Mouse (Mus musculus) embryonic facial prominence, embryonic 15.5 days (tissue): ENCODE data around the gene 2210017I01Rik. TPM values are rescaled to one million over a fixed set of nuclear protein-coding genes. Genes with fewer than 3 reads are reported as not detected.

Source experiments
- polyA plus RNA-seq: library from polyadenylated mRNA; unstranded; fragments of >200 nt; fragmentation: Nextera tagmentation; extraction: Ambion mirVana; gene quantifications from 2 replicates; pipeline ENCODE4 v1.2.1, GENCODE M21; 2015

Gene 2210017I01Rik
- polyA plus RNA-seq, 1 experiment from 2014 or later = 0.89 TPM

Other genes with a start within 250 kb of the 2210017I01Rik start
- gene Sprr2f, start 242.3 kb downstream of the 2210017I01Rik start, polyA plus RNA-seq = not detected in 2 replicates
- 1.5 and 4.6 TPM in 2 replicates for gene Sprr2h, start 221.8 kb downstream of the 2210017I01Rik start, polyA plus RNA-seq
- gene Sprr2i, start 199.5 kb downstream of the 2210017I01Rik start, polyA plus RNA-seq = 0.29 TPM in 1 of 2 replicates, not detected in the other
- 0.26 TPM in 1 of 2 replicates, not detected in the other for gene Sprr2j-ps, start 189.4 kb downstream of the 2210017I01Rik start, polyA plus RNA-seq
- gene Gm9774, start 178.1 kb downstream of the 2210017I01Rik start, polyA plus RNA-seq = 8.5 and 21.1 TPM in 2 replicates
- 1.2 TPM in 2 replicates for gene Sprr2k, start 174.9 kb downstream of the 2210017I01Rik start, polyA plus RNA-seq
- 50.3 and 55.6 TPM in 2 replicates for gene Sprr1b, start 168.7 kb downstream of the 2210017I01Rik start, polyA plus RNA-seq
- 27.2 and 28.3 TPM in 2 replicates for gene Sprr3, start 148.8 kb downstream of the 2210017I01Rik start, polyA plus RNA-seq
- gene Sprr1a, start 121.6 kb downstream of the 2210017I01Rik start, polyA plus RNA-seq = 303 and 332 TPM in 2 replicates
- 2.3 and 6.7 TPM in 2 replicates for gene Sprr4, start 107.0 kb downstream of the 2210017I01Rik start, polyA plus RNA-seq
- 5.0 and 5.6 TPM in 2 replicates for gene 2310046K23Rik, start 73.0 kb downstream of the 2210017I01Rik start, polyA plus RNA-seq
- gene Ivl, start 33.8 kb downstream of the 2210017I01Rik start, polyA plus RNA-seq = 11.6 and 13.2 TPM in 2 replicates
- gene Smcp, start 18.5 kb downstream of the 2210017I01Rik start, polyA plus RNA-seq = not detected in 2 replicates
- 7.3 TPM in 2 replicates for gene Lce6a, start 14.2 kb upstream of the 2210017I01Rik start, polyA plus RNA-seq
- gene Lce1a1, start 40.8 kb upstream of the 2210017I01Rik start, polyA plus RNA-seq = 6.2 and 8.1 TPM in 2 replicates
- gene Lce1b, start 49.4 kb upstream of the 2210017I01Rik start, polyA plus RNA-seq = 2.0 and 2.4 TPM in 2 replicates
- gene Lce1a2, start 62.8 kb upstream of the 2210017I01Rik start, polyA plus RNA-seq = 8.7 and 11.9 TPM in 2 replicates
- 4.5 and 8.4 TPM in 2 replicates for gene Lce1c, start 71.8 kb upstream of the 2210017I01Rik start, polyA plus RNA-seq
- 2.1 and 3.6 TPM in 2 replicates for gene Lce1d, start 79.7 kb upstream of the 2210017I01Rik start, polyA plus RNA-seq
- gene Lce1e, start 101.6 kb upstream of the 2210017I01Rik start, polyA plus RNA-seq = 1.0 and 2.4 TPM in 2 replicates
- 1.5 and 3.7 TPM in 2 replicates for gene Lce1f, start 112.9 kb upstream of the 2210017I01Rik start, polyA plus RNA-seq
- gene Gm38119, start 131.6 kb upstream of the 2210017I01Rik start, polyA plus RNA-seq = not detected in 2 replicates
- 0.56 and 1.8 TPM in 2 replicates for gene Lce1g, start 144.8 kb upstream of the 2210017I01Rik start, polyA plus RNA-seq
- gene Lce1h, start 157.6 kb upstream of the 2210017I01Rik start, polyA plus RNA-seq = 1.4 and 3.7 TPM in 2 replicates
- gene Lce1i, start 171.4 kb upstream of the 2210017I01Rik start, polyA plus RNA-seq = 2.4 and 7.3 TPM in 2 replicates
- gene Lce1j, start 183.0 kb upstream of the 2210017I01Rik start, polyA plus RNA-seq = 0.74 and 1.5 TPM in 2 replicates
- 0.28 and 2.4 TPM in 2 replicates for gene Lce1k, start 200.4 kb upstream of the 2210017I01Rik start, polyA plus RNA-seq
- gene Kprp, start 219.8 kb upstream of the 2210017I01Rik start, polyA plus RNA-seq = 1.9 and 6.5 TPM in 2 replicates
- 0.45 and 2.5 TPM in 2 replicates for gene Lce1l, start 243.8 kb upstream of the 2210017I01Rik start, polyA plus RNA-seq